Mouse (Mus musculus) midbrain, postnatal 0 days (tissue): Measurements from ENCODE around the gene Olfr654. TPM values are rescaled to one million over a fixed set of nuclear protein-coding genes. Genes with fewer than 3 reads are reported as not detected.

ENCODE experiments used
- ATAC-seq: fragments of 200-750 bp; cut with Nextera tagmentation; 2 replicates; pipeline ENCODE4 v1.8.0; 2017; ENCODE audit warnings: moderate number of reproducible peaks, mild to moderate bottlenecking, moderate TSS enrichment, moderate library complexity; ENCODE audit not compliant: low FRiP score
- DNase-seq: peaks from one replicate; pipeline ENCODE4 v3.0.0-alpha.2; 2015; ENCODE audit warnings: low spot score
- H3K27ac ChIP-seq: fragments of 300-500 bp; sonication (generic); 2 replicates; pipeline ENCODE4 v1.5.1; 2014; ENCODE audit warnings: low read depth, mild to moderate bottlenecking, low read length, mixed read lengths
- H3K27me3 ChIP-seq: fragments of 300-500 bp; sonication (generic); 2 replicates; pipeline ENCODE4 v1.6.1; 2014; ENCODE audit warnings: low read length, control low read depth, mixed read lengths; ENCODE audit not compliant: insufficient read depth
- H3K36me3 ChIP-seq: fragments of 300-500 bp; sonication (generic); 2 replicates; pipeline ENCODE4 v1.6.1; 2014; ENCODE audit warnings: low read length, control low read depth, mixed read lengths; ENCODE audit not compliant: insufficient read depth
- H3K4me1 ChIP-seq: fragments of 300-500 bp; sonication (generic); 2 replicates; pipeline ENCODE4 v1.6.1; 2014; ENCODE audit warnings: mild to moderate bottlenecking, control low read depth, antibody characterized with exemption, low read length, mixed read lengths; ENCODE audit not compliant: insufficient read depth
- H3K4me2 ChIP-seq: fragments of 300-500 bp; sonication (generic); 2 replicates; pipeline ENCODE4 v1.6.1; 2014; ENCODE audit warnings: low read depth, mild to moderate bottlenecking, low read length, mixed read lengths; ENCODE audit not compliant: poor library complexity, severe bottlenecking
- H3K4me3 ChIP-seq: fragments of 300-500 bp; sonication (generic); 2 replicates; pipeline ENCODE4 v1.5.1; 2014; ENCODE audit warnings: low read depth, mild to moderate bottlenecking, low read length, moderate library complexity
- H3K9ac ChIP-seq: fragments of 300-500 bp; sonication (generic); replicated peaks from 2 replicates; pipeline ENCODE4 v1.6.1; 2014; ENCODE audit warnings: mild to moderate bottlenecking, low read length, moderate library complexity, mixed read lengths; ENCODE audit not compliant: poor library complexity, severe bottlenecking
- H3K9me3 ChIP-seq: fragments of 300-500 bp; sonication (generic); 2 replicates; pipeline ENCODE4 v1.6.1; 2016; ENCODE audit warnings: low read length, control low read depth
- CTCF ChIP-seq: IDR thresholded peaks from 2 replicates; pipeline ENCODE4 v1.5.1; 2016; ENCODE audit warnings: antibody characterized with exemption, mild to moderate bottlenecking
- WGBS: fragments of 180-500 bp; shearing (Covaris S2); extraction: QIAGEN DNeasy Blood & Tissue Kit; methylation state at CpG from one replicate; pipeline ENCODE4 v1.1.7; 2014; 5-methylcytosine and 5-hydroxymethylcytosine counted together
- polyA plus RNA-seq: library from polyadenylated mRNA; unstranded; fragments of >200 nt; fragmentation: Nextera tagmentation; extraction: Ambion mirVana; gene quantifications from 2 replicates; pipeline ENCODE4 v1.2.1, GENCODE M21; 2015
- total RNA-seq: library from RNA; depleted of rRNA; stranded (reverse); fragments of >200 nt; gene quantifications from 2 replicates; pipeline ENCODE4 v1.2.3, GENCODE M21; 2014; rRNA removed

The Olfr654 gene
- not detected in 2 replicates for total RNA-seq
- not detected in 2 replicates for polyA plus RNA-seq

DNA sequence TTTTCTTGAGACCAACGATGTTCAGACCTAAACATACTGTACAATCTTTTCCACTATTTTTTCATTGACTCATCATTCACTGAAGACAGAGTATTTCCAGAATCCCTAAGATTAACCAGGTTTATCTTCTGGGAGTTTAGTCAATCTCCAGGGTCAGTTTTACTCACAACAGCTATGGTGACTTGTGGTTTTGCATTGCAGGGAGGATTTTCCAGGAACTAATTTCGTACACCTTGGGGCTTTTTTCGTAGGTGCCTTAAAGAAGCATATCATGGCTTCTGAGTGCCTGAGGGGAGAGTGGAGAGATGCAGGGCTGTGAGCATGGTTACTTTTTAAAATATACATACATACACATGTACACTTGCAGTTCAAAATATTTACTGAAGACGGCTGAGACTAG lies at the start of gene Olfr654:
Olfr654 (plus strand) TSS at position 301 of the 400 bp plus-strand sequence.
- no peak for TF ChIP-seq CTCF
- WGBS: 84% methylated on average over 4 of the region's 4 CpGs

DNA sequence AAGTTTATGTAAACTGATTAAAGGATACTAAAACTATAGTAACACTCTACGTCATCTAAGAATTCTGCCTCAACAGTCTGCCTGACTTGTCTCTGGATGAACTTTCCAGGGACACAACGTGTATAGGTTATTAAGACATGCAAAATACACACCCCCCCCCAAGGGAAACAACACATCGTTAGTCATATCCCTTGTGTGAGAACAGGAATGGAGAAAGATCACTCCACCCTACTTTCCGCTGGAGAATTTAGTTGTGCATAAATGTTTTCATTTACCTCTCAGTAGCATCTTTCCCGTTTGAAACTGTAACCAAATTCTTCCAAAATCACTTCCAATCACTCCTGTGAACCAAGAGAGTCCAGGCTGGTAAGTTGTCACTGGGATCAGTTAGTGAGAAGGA lies 37.0 kb upstream of the Olfr654 start, which contains the start of gene Olfr651:
Olfr651 (plus strand) TSS at position 301 of the 400 bp plus-strand sequence.
- H3K9me3 ChIP-seq: no peaks in the 10 kb centered on the region
- TF ChIP-seq CTCF: no peak
- H3K27ac ChIP-seq: no peak within 1 kb of the TSS
- DNase-seq (no peak), ATAC-seq (no peak)
- H3K4me2 ChIP-seq: no peak within 1 kb of the TSS
- no peak within 1 kb of the TSS for H3K4me3 ChIP-seq
- no peaks in the 10 kb centered on the region for H3K36me3 ChIP-seq
- no peak within 1 kb of the TSS for H3K9ac ChIP-seq
- H3K4me1 ChIP-seq: no peaks in the 10 kb centered on the region
- WGBS: 81% methylated on average over 5 of the region's 5 CpGs
- H3K27me3 ChIP-seq: no peaks in the 10 kb centered on the region

More for the DNA sequence above, at the start of gene Olfr654:
- ATAC-seq (no peak), DNase-seq (no peak)
- H3K27ac ChIP-seq: no peak within 1 kb of the TSS
- no peaks in the 10 kb centered on the region for H3K4me1 ChIP-seq
- no peak within 1 kb of the TSS for H3K9ac ChIP-seq
- no peaks in the 10 kb centered on the region for H3K9me3 ChIP-seq
- no peaks in the 10 kb centered on the region for H3K36me3 ChIP-seq
- no peak within 1 kb of the TSS for H3K4me2 ChIP-seq
- H3K27me3 ChIP-seq: no peaks in the 10 kb centered on the region
- no peak within 1 kb of the TSS for H3K4me3 ChIP-seq

DNA sequence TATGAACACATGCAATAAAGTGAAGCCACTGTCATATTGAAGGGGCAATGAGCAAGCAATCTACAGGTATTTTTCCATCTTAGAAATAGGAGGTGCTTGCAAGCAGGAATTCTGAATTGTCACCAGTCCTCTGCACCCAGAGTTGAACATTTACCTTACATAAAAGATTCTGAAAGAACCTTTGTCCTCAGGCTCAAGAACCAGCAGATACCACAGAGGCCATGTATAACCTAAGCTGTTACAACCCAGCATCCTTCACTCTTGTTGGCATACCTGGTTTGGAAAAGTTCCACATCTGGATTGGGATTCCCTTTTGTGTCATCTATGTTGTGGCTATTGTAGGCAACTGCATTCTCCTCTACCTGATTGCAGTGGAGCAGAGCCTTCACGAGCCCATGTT lies 34.1 kb upstream of the Olfr654 start:
- Histone ChIP-seq H3K4me2 (no peak overlapping the region), H3K9me3 (no peaks in the 10 kb centered on the region), H3K27me3 (no peaks in the 10 kb centered on the region), H3K4me1 (no peaks in the 10 kb centered on the region), H3K9ac (no peak overlapping the region), H3K27ac (no peak overlapping the region), H3K36me3 (no peaks in the 10 kb centered on the region), H3K4me3 (no peak overlapping the region)
- no peak for TF ChIP-seq CTCF
- WGBS: 76% methylated on average over 1 of the region's 1 CpGs
- DNase-seq (no peak), ATAC-seq (no peak)

DNA sequence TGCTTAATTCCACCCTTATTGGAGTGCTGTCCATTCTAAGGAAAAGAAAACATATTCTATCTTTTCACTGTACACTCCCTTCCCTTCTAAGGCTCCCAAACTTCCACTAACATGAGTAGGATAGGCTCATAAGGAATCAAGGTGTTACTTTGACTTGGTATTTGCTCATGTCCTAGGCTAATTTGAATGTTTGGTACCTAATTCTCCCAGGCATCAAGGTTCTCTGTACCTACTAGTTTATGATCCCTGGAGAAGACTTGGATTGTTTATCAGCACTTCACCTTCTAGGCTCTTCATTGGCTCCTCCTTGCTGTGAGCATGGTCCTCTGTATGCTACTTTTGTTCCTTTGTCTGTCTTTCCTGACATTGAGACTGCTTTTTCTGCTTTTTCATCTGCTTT lies 26.2 kb upstream of the Olfr654 start, which contains the start of gene Olfr652:
Olfr652 (plus strand) TSS at position 301 of the 400 bp plus-strand sequence.
- no peaks in the 10 kb centered on the region for H3K9me3 ChIP-seq
- no peak within 1 kb of the TSS for H3K4me3 ChIP-seq
- no peak within 1 kb of the TSS for H3K27ac ChIP-seq
- H3K9ac ChIP-seq: no peak within 1 kb of the TSS
- no peak for DNase-seq
- no peak within 1 kb of the TSS for H3K4me2 ChIP-seq
- no peaks in the 10 kb centered on the region for H3K4me1 ChIP-seq
- ATAC-seq: no peak
- TF ChIP-seq CTCF: no peak
- H3K27me3 ChIP-seq: no peaks in the 10 kb centered on the region
- no peaks in the 10 kb centered on the region for H3K36me3 ChIP-seq

DNA sequence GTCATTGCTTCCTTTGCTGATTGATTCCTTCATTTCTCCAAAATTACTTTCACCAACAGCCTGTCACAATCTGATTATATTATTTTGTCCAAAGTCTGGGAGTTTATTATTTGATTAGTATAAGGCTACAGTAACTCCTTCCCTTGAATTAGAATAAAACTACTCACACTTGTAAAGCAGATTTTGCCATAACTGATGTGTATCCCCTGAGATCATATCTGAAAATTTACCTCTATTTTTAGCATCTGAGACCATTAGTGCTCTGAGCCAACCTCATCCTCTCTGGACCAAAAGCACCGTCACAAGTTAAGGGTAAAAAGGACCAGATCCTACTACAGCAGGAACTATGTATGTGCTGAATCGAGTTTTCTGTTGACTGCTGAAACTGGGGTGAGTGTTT lies 9.8 kb upstream of the Olfr654 start, which contains the start of gene Olfr653:
Olfr653 (plus strand) TSS at position 301 of the 400 bp plus-strand sequence.
- no peaks in the 10 kb centered on the region for H3K36me3 ChIP-seq
- no peaks in the 10 kb centered on the region for H3K9me3 ChIP-seq
- no peak for TF ChIP-seq CTCF
- no peaks in the 10 kb centered on the region for H3K27me3 ChIP-seq
- H3K4me3 ChIP-seq: no peak within 1 kb of the TSS
- H3K4me2 ChIP-seq: no peak within 1 kb of the TSS
- no peak within 1 kb of the TSS for H3K27ac ChIP-seq
- H3K4me1 ChIP-seq: no peaks in the 10 kb centered on the region
- no peak for ATAC-seq
- 79% methylated on average over 2 of the region's 2 CpGs for WGBS
- DNase-seq: no peak
- H3K9ac ChIP-seq: no peak within 1 kb of the TSS

DNA sequence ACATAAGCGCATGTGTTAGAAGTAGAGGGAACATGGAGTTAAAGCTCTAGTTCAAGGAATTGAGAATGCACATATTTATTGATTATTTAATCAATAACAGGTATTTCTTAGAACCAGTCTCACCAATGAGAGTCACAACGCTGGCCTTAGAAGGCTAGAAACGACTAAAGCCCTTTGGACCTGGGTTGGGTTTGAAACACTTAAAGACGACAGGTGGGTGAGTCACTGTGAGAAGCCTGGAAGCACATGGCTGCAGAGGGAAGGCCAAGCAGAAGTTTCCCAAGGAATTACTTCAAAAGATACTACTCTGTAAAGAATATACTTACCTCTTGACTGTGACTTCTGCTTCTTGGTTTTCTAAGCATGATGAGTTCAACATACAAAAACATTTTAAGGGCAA lies 6.0 kb upstream of the Olfr654 start:
- no peaks in the 10 kb centered on the region for H3K9me3 ChIP-seq
- WGBS: 94% methylated on average over 4 of the region's 4 CpGs
- DNase-seq: no peak

More for the DNA sequence above, 6.0 kb upstream of the Olfr654 start:
- Histone ChIP-seq H3K9ac (no peak overlapping the region), H3K4me1 (no peaks in the 10 kb centered on the region), H3K27ac (no peak overlapping the region), H3K27me3 (no peaks in the 10 kb centered on the region), H3K36me3 (no peaks in the 10 kb centered on the region), H3K4me3 (no peak overlapping the region), H3K4me2 (no peak overlapping the region)
- no peak for TF ChIP-seq CTCF
- no peak for ATAC-seq
